Mouse (Mus musculus) embryonic facial prominence, embryonic 10.5 days (tissue): ENCODE data around the gene Xpo5. TPM values are rescaled to one million over a fixed set of nuclear protein-coding genes. Genes with fewer than 3 reads are reported as not detected.

ENCODE experiments used
- DNase-seq: peaks from one replicate; pipeline ENCODE4 v3.0.0-alpha.2; 2017; ENCODE audit warnings: low spot score
- H3K27ac ChIP-seq: fragments of 300-500 bp; sonication (generic); replicated peaks from 2 replicates; pipeline ENCODE4 v1.5.1; 2016; ENCODE audit warnings: mild to moderate bottlenecking
- H3K27me3 ChIP-seq: fragments of 300-500 bp; sonication (generic); replicated peaks from 2 replicates; pipeline ENCODE4 v1.6.1; 2016; ENCODE audit warnings: low read depth, mild to moderate bottlenecking; ENCODE audit not compliant: poor library complexity, severe bottlenecking
- H3K36me3 ChIP-seq: fragments of 300-500 bp; sonication (generic); replicated peaks from 2 replicates; pipeline ENCODE4 v1.6.1; 2016; ENCODE audit warnings: mild to moderate bottlenecking, moderate library complexity
- H3K4me1 ChIP-seq: fragments of 300-500 bp; sonication (generic); 2 replicates; pipeline ENCODE4 v1.6.1; 2016
- H3K4me3 ChIP-seq: fragments of 300-500 bp; sonication (generic); 2 replicates; pipeline ENCODE4 v1.5.1; 2016; ENCODE audit warnings: mild to moderate bottlenecking, moderate library complexity
- H3K9me3 ChIP-seq: fragments of 300-500 bp; sonication (generic); 2 replicates; pipeline ENCODE4 v1.6.1; 2016; ENCODE audit warnings: mild to moderate bottlenecking
- WGBS: fragments of 180-500 bp; shearing (Covaris S2); methylation state at CpG from one replicate; pipeline ENCODE4 v1.1.7; 2016; 5-methylcytosine and 5-hydroxymethylcytosine counted together
- microRNA counts: library from miRNA; unstranded; fragments of <30 nt; microRNA quantifications from one replicate; lab custom pipeline; 2017
- microRNA-seq: library from miRNA; unstranded; fragments of <30 nt; microRNA quantifications from one replicate; pipeline ENCODE4, GENCODE M21; 2017
- polyA plus RNA-seq: library from polyadenylated mRNA; unstranded; fragments of >200 nt; fragmentation: Nextera tagmentation; extraction: Ambion mirVana; gene quantifications from 2 replicates; pipeline ENCODE4 v1.2.1, GENCODE M21; 2016

Gene Xpo5
- polyA plus RNA-seq, 1 experiment from 2014 or later = 72.7 TPM

DNA sequence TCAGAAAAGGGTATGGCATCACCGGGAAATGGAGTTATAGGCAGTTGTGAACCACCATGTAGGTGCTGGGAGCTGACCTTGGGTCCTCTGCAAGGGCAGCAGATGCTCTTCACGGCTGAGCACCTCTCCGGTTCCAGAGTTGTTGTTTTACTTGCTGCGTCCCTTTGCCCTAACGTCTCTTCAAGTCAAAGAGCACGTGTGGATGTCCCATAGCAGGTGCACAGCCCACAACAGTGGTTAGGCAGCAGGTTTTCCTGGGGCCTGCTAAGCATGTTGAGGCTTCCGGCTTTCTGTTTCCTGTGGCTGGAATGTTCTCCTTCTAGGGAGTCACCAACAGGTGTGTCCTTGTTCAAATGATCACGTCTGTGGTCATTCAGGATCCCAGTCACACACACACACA, 81.3 kb downstream of the Xpo5 start:
- Histone ChIP-seq H3K4me3 (no peak overlapping the region), H3K27ac (no peak overlapping the region), H3K9me3 (no peaks in the 10 kb centered on the region), H3K36me3 (peaks cover 23% of the 10 kb centered on the region), H3K4me1 (peaks cover 54% of the 10 kb centered on the region), H3K27me3 (no peaks in the 10 kb centered on the region)
- DNase-seq = no peak
- 89% methylated on average over 8 of the region's 8 CpGs for WGBS

DNA sequence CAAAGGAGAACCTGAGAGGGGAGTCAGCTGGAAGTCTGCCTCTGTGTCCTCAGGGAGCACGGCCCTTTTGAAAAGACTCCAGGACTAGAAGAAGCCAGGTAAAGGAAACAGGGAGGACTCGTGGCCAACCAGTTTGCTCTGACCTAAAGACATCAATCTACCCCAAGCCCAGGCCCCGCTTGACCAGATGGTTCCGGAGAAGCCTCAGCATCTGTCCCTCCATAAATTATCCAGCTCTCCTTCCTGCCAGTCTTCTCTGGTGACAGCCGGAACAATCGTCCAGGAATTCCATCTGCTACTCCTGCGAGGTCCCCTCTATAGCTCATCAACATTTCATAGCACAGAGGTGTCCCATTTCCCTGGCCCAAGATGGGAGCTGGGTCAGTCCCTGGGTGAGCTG, 82.1 kb downstream of the Xpo5 start:
- no peak overlapping the region for H3K27ac ChIP-seq
- no peak for DNase-seq
- H3K27me3 ChIP-seq = no peaks in the 10 kb centered on the region
- H3K36me3 ChIP-seq = peaks cover 16% of the 10 kb centered on the region
- peaks cover 50% of the 10 kb centered on the region for H3K4me1 ChIP-seq
- no peak overlapping the region for H3K4me3 ChIP-seq
- WGBS = 64% methylated on average over 7 of the region's 7 CpGs
- no peaks in the 10 kb centered on the region for H3K9me3 ChIP-seq

DNA sequence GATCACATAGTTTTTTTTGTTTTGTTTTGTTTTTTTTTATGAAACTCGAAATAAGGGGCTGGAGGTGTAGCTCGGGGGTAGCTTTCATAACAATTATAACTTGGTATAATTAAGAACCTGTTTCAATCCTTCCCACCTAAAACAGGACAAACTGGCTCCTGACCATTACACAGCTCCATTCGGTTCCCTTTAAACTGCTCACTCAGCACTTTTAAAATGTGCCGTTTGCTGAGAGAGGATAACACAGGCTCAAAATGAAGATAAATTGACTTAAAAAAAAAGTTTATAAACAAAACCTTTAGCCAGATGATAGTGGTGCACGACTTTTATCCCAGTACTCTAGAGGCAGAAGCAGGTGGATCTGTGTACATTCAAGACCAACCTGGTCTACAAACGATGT, 82.8 kb downstream of the Xpo5 start:
- Histone ChIP-seq H3K9me3 (no peaks in the 10 kb centered on the region), H3K36me3 (peaks cover 8% of the 10 kb centered on the region), H3K4me1 (peaks cover 50% of the 10 kb centered on the region), H3K27me3 (no peaks in the 10 kb centered on the region), H3K4me3 (no peak overlapping the region), H3K27ac (no peak overlapping the region)
- DNase-seq = no peak
- 74% methylated on average over 6 of the region's 6 CpGs for WGBS

DNA sequence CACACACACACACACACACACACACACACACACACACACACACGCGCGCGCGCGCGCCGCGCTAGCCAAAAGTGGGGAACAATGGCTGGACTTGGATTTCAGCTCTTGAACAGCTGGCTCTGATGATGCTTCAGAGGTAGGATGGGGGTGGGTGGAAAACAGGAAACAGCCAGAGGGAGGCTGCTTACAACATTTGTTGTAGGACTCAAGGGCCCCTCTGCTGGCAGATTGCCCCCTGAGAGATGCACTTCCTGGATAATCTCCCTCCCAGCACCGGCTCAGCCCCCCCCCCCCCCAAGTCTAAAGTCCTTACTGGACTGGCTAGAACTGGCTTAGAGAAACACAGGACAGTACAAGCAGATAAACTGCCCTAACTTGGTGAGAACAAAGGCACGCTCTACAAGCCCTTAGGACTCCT, 85.1 kb downstream of the Xpo5 start:
- peak overlapping the region; percentile 81 for H3K27ac ChIP-seq
- 67% methylated on average over 11 of the region's 11 CpGs for WGBS
- DNase-seq = peak; percentile 60

More for the DNA sequence above, 85.1 kb downstream of the Xpo5 start:
- H3K9me3 ChIP-seq = no peaks in the 10 kb centered on the region
- no peaks in the 10 kb centered on the region for H3K36me3 ChIP-seq
- peaks cover 32% of the 10 kb centered on the region for H3K4me1 ChIP-seq
- H3K27me3 ChIP-seq = peaks cover 12% of the 10 kb centered on the region; the same call in 1 of the 2 replicates
- peak overlapping the region; percentile 29 for H3K4me3 ChIP-seq

MicroRNA genes within 50 kb of the gene (microRNA counts, 519-probe panel; counts per million panel counts)
- microRNA mmu-miR-693-3p (lab: Ali Mortazavi, UCI) (188 counts per million, percentile 57 among the panel's probes with 10 or more counts), microRNA mmu-miR-693-5p (lab: Ali Mortazavi, UCI) (188 counts per million, percentile 57 among the panel's probes with 10 or more counts)

Small RNAs within 50 kb of the gene (microRNA-seq; reads per million reads assigned to microRNA genes)
- gene Mir693 = 2.4 reads per million

Other genes with a start within 250 kb of the Xpo5 start
- 2.1 and 2.3 TPM in 2 replicates for gene Vegfa, start 170.4 kb upstream of the Xpo5 start, polyA plus RNA-seq
- 152 and 154 TPM in 2 replicates for gene Mrps18a, start 91.8 kb upstream of the Xpo5 start, polyA plus RNA-seq
- 9.8 and 10.2 TPM in 2 replicates for gene Rsph9, start 58.6 kb upstream of the Xpo5 start, polyA plus RNA-seq
- 36.6 and 41.0 TPM in 2 replicates for gene Mad2l1bp, start 49.2 kb upstream of the Xpo5 start, polyA plus RNA-seq
- gene Gtpbp2, start 41.8 kb upstream of the Xpo5 start, polyA plus RNA-seq = 33.8 and 34.9 TPM in 2 replicates
- 15.1 and 15.7 TPM in 2 replicates for gene Polh, start 137 bp upstream of the Xpo5 start, polyA plus RNA-seq
- 125 and 130 TPM in 2 replicates for gene Polr1c, start 45.3 kb downstream of the Xpo5 start, polyA plus RNA-seq
- 66.6 and 70.6 TPM in 2 replicates for gene Yipf3, start 45.3 kb downstream of the Xpo5 start, polyA plus RNA-seq
- gene Lrrc73, start 50.7 kb downstream of the Xpo5 start, polyA plus RNA-seq = 0.67 and 0.86 TPM in 2 replicates
- gene Tjap1, start 80.2 kb downstream of the Xpo5 start, polyA plus RNA-seq = 60.2 and 62.6 TPM in 2 replicates
- 1.5 and 2.0 TPM in 2 replicates for gene Dlk2, start 94.6 kb downstream of the Xpo5 start, polyA plus RNA-seq
- gene Abcc10, start 125.6 kb downstream of the Xpo5 start, polyA plus RNA-seq = 6.3 and 6.6 TPM in 2 replicates
- gene Zfp318, start 180.9 kb downstream of the Xpo5 start, polyA plus RNA-seq = 10.5 and 12.6 TPM in 2 replicates
- 0.77 TPM in 1 of 2 replicates, not detected in the other for gene Crip3, start 226.1 kb downstream of the Xpo5 start, polyA plus RNA-seq
- gene Slc22a7, start 235.7 kb downstream of the Xpo5 start, polyA plus RNA-seq = not detected in 2 replicates